Mouse (Mus musculus) MEL (cell line): ENCODE results near the gene Ptgdr2. TPM values are rescaled to one million over a fixed set of nuclear protein-coding genes. Genes with fewer than 3 reads are reported as not detected.

Experiments used
- DNase-seq: peaks from one replicate; pipeline ENCODE4 v3.0.0; 2011; ENCODE audit warnings: low read depth, low spot score
- H3K27ac ChIP-seq: 2 replicates; pipeline ENCODE4 v1.5.1; 2012; ENCODE audit warnings: low read depth, mild to moderate bottlenecking, control low read depth, low read length, moderate library complexity; ENCODE audit not compliant: control insufficient read depth
- H3K27me3 ChIP-seq, 2 experiments: fragments of 150-350 bp in 1 of 2; sonication (generic) in 1 of 2; 2 replicates each; pipeline ENCODE4 v1.6.1; 2012; ENCODE audit warnings: low read length in 2 of 2, mild to moderate bottlenecking in 2 of 2, improper control_type of control experiment in 1 of 2, moderate library complexity in 1 of 2; ENCODE audit not compliant: insufficient read depth in 2 of 2, control insufficient read depth in 1 of 2
- H3K36me3 ChIP-seq, 2 experiments: 2 replicates each; pipeline ENCODE4 v1.6.1; 2012 to 2014; ENCODE audit warnings: low read length in 2 of 2, improper control_type of control experiment in 1 of 2, inconsistent platforms in 1 of 2, mild to moderate bottlenecking in 1 of 2; ENCODE audit not compliant: insufficient read depth in 2 of 2, control insufficient read depth in 1 of 2
- H3K4me1 ChIP-seq, 2 experiments: fragments of 150-350 bp in 1 of 2; sonication (generic) in 1 of 2; 2 replicates each; pipeline ENCODE4 v1.6.1; 2012; ENCODE audit warnings: low read length in 2 of 2, improper control_type of control experiment in 1 of 2, mild to moderate bottlenecking in 1 of 2; ENCODE audit not compliant: insufficient read depth in 2 of 2, control insufficient read depth in 1 of 2
- H3K4me3 ChIP-seq, 2 experiments: fragments of 150-350 bp in 1 of 2; sonication (generic) in 1 of 2; 2 replicates each; pipeline ENCODE4 v1.5.1; 2012; ENCODE audit warnings: low read depth in 2 of 2, low read length in 2 of 2, mild to moderate bottlenecking in 2 of 2, moderate library complexity in 2 of 2, control low read depth in 1 of 2, improper control_type of control experiment in 1 of 2; ENCODE audit not compliant: control insufficient read depth in 1 of 2, insufficient read depth in 1 of 2
- H3K79me2 ChIP-seq: 2 replicates; pipeline ENCODE4 v1.6.1; 2012; ENCODE audit warnings: mild to moderate bottlenecking, low read length, moderate library complexity; ENCODE audit not compliant: control insufficient read depth, poor library complexity, insufficient read depth
- H3K9ac ChIP-seq: 2 replicates; pipeline ENCODE4 v1.6.1; 2012; ENCODE audit warnings: low read depth, mild to moderate bottlenecking, control low read depth, low read length, moderate library complexity; ENCODE audit not compliant: control insufficient read depth, poor library complexity, severe bottlenecking
- H3K9me3 ChIP-seq: fragments of 150-350 bp; sonication (generic); replicated peaks from 2 replicates; pipeline ENCODE4 v1.6.1; 2012; ENCODE audit warnings: mild to moderate bottlenecking, low read length, improper control_type of control experiment, moderate library complexity; ENCODE audit not compliant: insufficient read depth
- CHD2 ChIP-seq: IDR thresholded peaks from 2 replicates; pipeline ENCODE4 v1.6.1; 2011; ENCODE audit warnings: low read length, improper control_type of control experiment
- CTCF ChIP-seq, 3 experiments: IDR thresholded peaks in 2 of 3; conservative IDR thresholded peaks in 1 of 3; 2 replicates each; pipeline ENCODE4 v1.5.1; 2011 to 2012; ENCODE audit warnings: low read length in 3 of 3, low read depth in 2 of 3, mild to moderate bottlenecking in 2 of 3, improper control_type of control experiment in 1 of 3, inconsistent platforms in 1 of 3, mixed read lengths in 1 of 3, moderate library complexity in 1 of 3; ENCODE audit not compliant: control insufficient read depth in 1 of 3, insufficient read depth in 1 of 3, poor library complexity in 1 of 3, severe bottlenecking in 1 of 3
- ELF1 ChIP-seq: IDR thresholded peaks from 2 replicates; pipeline ENCODE4 v1.6.1; 2014; ENCODE audit warnings: low read depth, mild to moderate bottlenecking, inconsistent platforms, low read length, improper control_type of control experiment, moderate library complexity
- EP300 ChIP-seq, 2 experiments: IDR thresholded peaks; 2 replicates each; pipeline ENCODE4 v1.6.1; 2011; ENCODE audit warnings: improper control_type of control experiment in 2 of 2, low read length in 2 of 2, low read depth in 1 of 2, mild to moderate bottlenecking in 1 of 2
- MEF2A ChIP-seq: IDR thresholded peaks from 2 replicates; pipeline ENCODE4 v1.6.1; 2014; ENCODE audit warnings: low read depth, mild to moderate bottlenecking, inconsistent platforms, low read length, improper control_type of control experiment; ENCODE audit not compliant: poor library complexity, insufficient replicate concordance, severe bottlenecking; ENCODE audit errors: extremely low read depth
- MXI1 ChIP-seq: IDR thresholded peaks from 2 replicates; pipeline ENCODE4 v1.6.1; 2011; ENCODE audit warnings: mild to moderate bottlenecking, low read depth, low read length, improper control_type of control experiment
- NELFE ChIP-seq: IDR thresholded peaks from 2 replicates; pipeline ENCODE4 v1.6.1; 2011; ENCODE audit warnings: low read depth, low read length, improper control_type of control experiment
- NRF1 ChIP-seq: IDR thresholded peaks from 2 replicates; pipeline ENCODE4 v1.6.1; 2014; ENCODE audit warnings: low read depth, mild to moderate bottlenecking, inconsistent platforms, low read length, improper control_type of control experiment, moderate library complexity; ENCODE audit not compliant: poor library complexity, insufficient read depth, severe bottlenecking
- POLR2A ChIP-seq, 2 experiments: IDR thresholded peaks; 2 replicates each; pipeline ENCODE4 v1.6.1; 2011 to 2012; ENCODE audit warnings: low read length in 2 of 2, mild to moderate bottlenecking in 2 of 2, control low read depth in 1 of 2, improper control_type of control experiment in 1 of 2, low read depth in 1 of 2, moderate library complexity in 1 of 2; ENCODE audit not compliant: control insufficient read depth in 1 of 2, insufficient read depth in 1 of 2, poor library complexity in 1 of 2
- POLR2AphosphoS5 ChIP-seq: IDR thresholded peaks from 2 replicates; pipeline ENCODE4 v1.6.1; 2012; ENCODE audit warnings: low read depth, borderline replicate concordance, mild to moderate bottlenecking, inconsistent platforms, low read length, moderate library complexity, mixed read lengths
- TCF12 ChIP-seq: IDR thresholded peaks from 2 replicates; pipeline ENCODE4 v1.6.1; 2014; ENCODE audit warnings: low read depth, mild to moderate bottlenecking, inconsistent platforms, low read length, improper control_type of control experiment, moderate library complexity
- UBTF ChIP-seq: IDR thresholded peaks from 2 replicates; pipeline ENCODE4 v1.6.1; 2012; ENCODE audit warnings: low read depth, mild to moderate bottlenecking, inconsistent platforms, low read length, improper control_type of control experiment, moderate library complexity, borderline replicate concordance; ENCODE audit not compliant: insufficient read depth
- USF1 ChIP-seq: IDR thresholded peaks from 2 replicates; pipeline ENCODE4 v1.6.1; 2014; ENCODE audit warnings: low read depth, mild to moderate bottlenecking, inconsistent platforms, low read length, improper control_type of control experiment, moderate library complexity
- ZC3H11A ChIP-seq: IDR thresholded peaks from 2 replicates; pipeline ENCODE4 v1.6.1; 2012; ENCODE audit warnings: low read depth, mild to moderate bottlenecking, inconsistent platforms, low read length, improper control_type of control experiment
- ZNF384 ChIP-seq: IDR thresholded peaks from 2 replicates; pipeline ENCODE4 v1.6.1; 2012; ENCODE audit warnings: low read depth, mild to moderate bottlenecking, inconsistent platforms, low read length, improper control_type of control experiment
- polyA plus RNA-seq, 2 experiments: library from polyadenylated mRNA; stranded (reverse) in 1 of 2; unstranded in 1 of 2; fragments of >175 nt in 1 of 2; fragments of >200 nt in 1 of 2; gene quantifications; 2 replicates each; pipeline versions ENCODE4 v1.2.1 to v1.2.4; 2012; ENCODE audit warnings: low replicate concordance in 2 of 2, low read depth in 1 of 2; ENCODE audit not compliant: insufficient read length in 2 of 2, insufficient read depth in 1 of 2, missing spikeins in 1 of 2
- total RNA-seq: library from RNA; depleted of rRNA; stranded (reverse); fragments of 300-350 nt; gene quantifications from 2 replicates; pipeline ENCODE4 v1.2.3, GENCODE M21; 2012

Gene Ptgdr2
- total and polyA plus RNA-seq, 3 experiments, result 0.31 to 0.46 TPM; not detected in 1

GRCm38 (mm10) chr19:10921058-10921457 lies 15.9 kb upstream of the Ptgdr2 start:
- H3K9ac ChIP-seq, result no peak overlapping the region
- H3K36me3 ChIP-seq, result no peaks in the 10 kb centered on the region
- DNase-seq, result no peak
- H3K27ac ChIP-seq, result no peak overlapping the region
- peaks cover 0 to 7% of the 10 kb centered on the region in 2 experiments; a peak in 3 of 4 replicates for H3K27me3 ChIP-seq
- H3K9me3 ChIP-seq, result no peaks in the 10 kb centered on the region
- H3K4me1 ChIP-seq, result no peaks in the 10 kb centered on the region
- H3K4me3 ChIP-seq, result no peak overlapping the region
- TF ChIP-seq EP300 (IDR thresholded peaks at IDR 0.05; ENCODE audit: low read depth in 1 of 2, low read length in 2 of 2) (no peak), MEF2A (no peak), UBTF (no peak), CTCF (IDR thresholded peaks at IDR 0.05 in 2 of 3, conservative IDR thresholded peaks at IDR 0.05 in 1 of 3; ENCODE audit: control insufficient read depth in 1 of 3, insufficient read depth in 1 of 3, low read depth in 2 of 3, low read length in 3 of 3, poor library complexity in 1 of 3, severe bottlenecking in 1 of 3) (no peak), MXI1 (no peak), TCF12 (no peak)
- H3K79me2 ChIP-seq, result no peaks in the 10 kb centered on the region

- H3K27me3 ChIP-seq, result peaks cover 0 to 7% of the 10 kb centered on the region in 2 experiments
- no peaks in the 10 kb centered on the region for H3K79me2 ChIP-seq
- H3K27ac ChIP-seq, result no peak overlapping the region
- no peaks in the 10 kb centered on the region for H3K9me3 ChIP-seq
- no peaks in the 10 kb centered on the region for H3K4me1 ChIP-seq
- H3K9ac ChIP-seq, result no peak overlapping the region
- TF ChIP-seq NRF1, result no peak
- TF ChIP-seq CHD2, result no peak
- TF ChIP-seq NELFE, result no peak
- TF ChIP-seq ELF1, result no peak
- TF ChIP-seq CTCF (IDR thresholded peaks at IDR 0.05 in 2 of 3, conservative IDR thresholded peaks at IDR 0.05 in 1 of 3; ENCODE audit: control insufficient read depth in 1 of 3, insufficient read depth in 1 of 3, low read depth in 2 of 3, low read length in 3 of 3, poor library complexity in 1 of 3, severe bottlenecking in 1 of 3), result no peak
- no peak for TF ChIP-seq USF1
- TF ChIP-seq POLR2A (IDR thresholded peaks at IDR 0.05; ENCODE audit: control insufficient read depth in 1 of 2, insufficient read depth in 1 of 2, low read depth in 1 of 2, low read length in 2 of 2, poor library complexity in 1 of 2), result no peak
- TF ChIP-seq ZC3H11A, result no peak
- TF ChIP-seq POLR2AphosphoS5, result no peak
- no peak for TF ChIP-seq ZNF384
- DNase-seq, result no peak
- no peaks in the 10 kb centered on the region for H3K36me3 ChIP-seq
- no peak overlapping the region for H3K4me3 ChIP-seq
Measured at GRCm38 (mm10) chr19:10924220-10924619, 12.7 kb upstream of the Ptgdr2 start.
